Mouse (Mus musculus): ENCODE measurements around the gene Baiap2. TPM values are rescaled to one million over a fixed set of nuclear protein-coding genes. Genes with fewer than 3 reads are reported as not detected.

The Baiap2 gene
- total RNA-seq (2021), result 20.8 TPM in 2 replicates
- long read RNA-seq, experiment 1, full-length matches to known transcripts, result 27 of 36 reads
- long read RNA-seq, experiment 1, partial matches to known transcripts, result 2 of 36 reads
- long read RNA-seq, experiment 1, other reads (novel, unspliced or antisense), result 7 of 36 reads
- long read RNA-seq, experiment 2, full-length matches to known transcripts, result 28 of 34 reads
- long read RNA-seq, experiment 2, partial matches to known transcripts, result 1 of 34 reads
- long read RNA-seq, experiment 2, other reads (novel, unspliced or antisense), result 5 of 34 reads

GRCm38 (mm10) chr11:119942727-119943427 is at the start of gene Baiap2:
TSS of gene Baiap2 (plus strand) at chr11:119942763.
- peak; percentile 100 for DNase-seq

- no peak for DNase-seq
Observed at GRCm38 (mm10) chr11:119893667-119894236, 48.8 kb upstream of the Baiap2 start.

GRCm38 (mm10) chr11:119894634-119895033 is 47.9 kb upstream of the Baiap2 start:
- DNase-seq, result no peak

DNA sequence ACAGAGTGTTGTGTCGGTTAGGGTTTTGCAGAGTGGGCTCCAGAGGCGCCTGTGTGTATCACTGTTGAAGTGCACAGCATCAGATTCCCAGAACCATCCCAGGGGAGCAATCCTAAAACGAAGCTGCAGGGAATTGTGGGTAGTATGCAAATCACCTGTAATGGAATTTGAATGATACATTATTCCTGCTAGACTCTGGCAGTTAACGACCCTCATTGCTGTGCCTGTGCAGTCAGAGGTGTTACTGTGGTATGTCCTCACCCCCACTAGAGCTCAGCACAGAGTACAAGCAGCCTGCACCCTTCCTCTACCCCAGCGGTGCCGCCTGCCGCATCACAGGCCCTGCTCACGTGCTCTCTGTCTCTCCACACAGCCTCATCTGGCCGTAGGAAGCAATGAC is 45.5 kb upstream of the Baiap2 start:
- DNase-seq, result no peak

GRCm38 (mm10) chr11:119898976-119899375 is 43.6 kb upstream of the Baiap2 start:
- DNase-seq, result peak; percentile 57

GRCm38 (mm10) chr11:119901174-119901573 is 41.4 kb upstream of the Baiap2 start:
- no peak for DNase-seq

DNA sequence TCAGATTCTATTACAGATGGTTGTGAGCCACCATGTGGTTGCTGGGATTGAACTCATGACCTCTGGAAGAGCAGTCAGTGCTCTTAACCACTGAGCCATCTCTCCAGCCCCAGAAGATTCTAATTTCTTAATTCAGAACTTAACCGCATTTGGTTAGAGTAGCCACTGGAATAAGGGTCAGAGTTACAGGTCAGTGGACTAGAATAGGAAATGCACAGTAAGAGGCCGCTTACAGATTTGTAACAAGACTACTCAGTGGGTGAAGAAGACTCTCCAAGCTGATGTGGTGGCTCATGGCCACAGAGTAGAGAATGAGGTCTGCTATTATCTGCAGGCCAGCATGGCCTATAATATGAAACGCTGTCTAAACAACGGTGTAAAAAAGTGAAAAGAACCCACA is 39.7 kb upstream of the Baiap2 start:
- no peak for DNase-seq

GRCm38 (mm10) chr11:119904621-119905286 is 37.8 kb upstream of the Baiap2 start:
- DNase-seq, result peak; percentile 75

DNA sequence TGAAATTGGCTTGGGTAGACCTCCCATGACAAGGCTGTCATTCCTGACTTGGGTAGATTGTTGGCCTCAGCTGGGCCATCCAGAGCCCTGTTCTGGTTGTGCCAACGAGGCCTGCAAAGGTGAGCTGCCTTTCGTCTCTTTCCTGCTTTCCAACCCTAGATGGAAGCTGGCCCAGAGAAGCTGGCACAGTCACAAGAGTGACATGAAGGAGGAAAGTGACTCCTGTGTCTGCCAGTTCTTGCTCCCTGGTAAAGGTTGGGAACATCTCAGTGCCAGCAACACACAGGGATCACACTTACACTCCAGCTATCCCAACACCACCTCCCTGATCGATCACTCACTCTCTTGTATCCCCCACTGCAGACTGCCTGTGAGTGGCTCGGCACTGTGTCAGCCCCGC is 36.8 kb upstream of the Baiap2 start:
- no peak for DNase-seq

DNA sequence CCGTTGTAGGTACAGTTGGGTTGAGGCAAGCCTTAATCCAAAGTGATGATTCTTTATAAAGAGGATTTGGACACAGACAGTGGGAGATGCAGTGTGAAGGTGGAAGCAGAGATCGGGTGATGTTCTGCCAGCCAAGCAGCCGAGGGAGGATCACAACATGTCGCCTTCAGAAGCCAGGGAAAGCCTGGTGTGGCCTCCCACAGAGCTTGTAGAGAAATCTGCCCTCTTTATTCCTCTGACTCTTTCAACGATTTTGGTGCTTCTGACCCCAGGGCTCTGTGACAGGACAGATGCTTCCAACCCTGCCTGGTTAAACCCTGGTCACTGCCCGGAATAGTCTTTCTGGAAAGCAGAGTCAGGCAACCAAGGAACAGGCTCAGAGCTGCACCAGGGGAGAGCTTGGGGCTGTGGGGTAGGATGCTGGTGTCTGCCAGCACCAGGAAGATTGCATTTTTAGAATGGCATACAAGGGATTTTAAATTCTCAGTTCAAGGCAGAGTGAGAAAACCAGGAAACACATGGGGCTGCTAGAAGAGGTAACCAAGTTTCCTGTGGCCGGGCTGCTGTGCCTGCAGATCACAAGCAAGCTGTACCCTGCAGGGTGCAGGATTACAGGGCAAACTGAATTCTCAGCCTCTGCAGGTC is 35.4 kb upstream of the Baiap2 start:
- DNase-seq, result no peak

- no peak for DNase-seq
Observed at GRCm38 (mm10) chr11:119907711-119908110, 34.9 kb upstream of the Baiap2 start.

DNA sequence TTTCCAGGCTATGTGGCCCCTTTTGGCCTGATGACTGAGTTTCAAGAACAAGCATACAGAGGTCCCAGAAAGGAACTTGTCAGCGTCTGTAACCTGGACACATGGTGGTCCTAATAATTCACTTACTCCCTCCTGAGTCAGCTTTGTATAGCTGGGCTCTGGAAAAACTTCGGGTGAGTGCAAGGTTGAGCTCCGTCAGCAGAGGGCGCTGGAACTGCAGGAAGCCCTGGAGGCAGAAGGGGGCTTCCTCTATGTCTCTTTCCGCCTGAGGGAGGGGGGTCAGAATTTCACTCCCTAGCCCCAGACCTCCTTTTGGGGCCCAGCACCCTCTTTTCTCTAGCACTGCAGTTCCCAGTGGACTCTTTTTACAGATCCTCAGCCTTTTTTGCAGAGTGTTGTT is 33.1 kb upstream of the Baiap2 start:
- DNase-seq, result peak; percentile 84

DNA sequence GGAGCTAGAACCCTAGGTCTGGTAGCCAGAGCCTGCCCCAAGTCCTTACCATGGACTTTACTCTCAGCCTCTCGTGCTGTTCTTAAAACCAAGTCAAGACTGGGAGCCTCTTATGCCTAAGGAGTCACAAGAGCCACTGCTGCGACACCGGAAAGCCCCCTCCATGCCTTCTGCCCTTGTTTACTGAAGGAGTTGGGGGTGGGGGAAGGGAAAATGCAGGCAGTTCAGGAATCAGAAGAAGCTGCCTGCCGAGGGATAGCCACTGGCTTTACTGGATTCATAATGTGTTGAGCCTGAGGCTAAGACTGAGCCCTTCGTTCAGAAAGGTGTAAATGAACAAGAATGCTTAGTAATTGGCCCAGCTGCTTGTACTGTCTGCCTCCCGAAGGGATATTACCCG is 29.7 kb upstream of the Baiap2 start:
- DNase-seq, result no peak

- DNase-seq, result peak; percentile 94
Observed at GRCm38 (mm10) chr11:119913291-119913934, 29.1 kb upstream of the Baiap2 start, which contains the start of gene Chmp6. TSS of gene Chmp6 (plus strand) at chr11:119913441.

- no peak for DNase-seq
Observed at GRCm38 (mm10) chr11:119913935-119914314, 28.6 kb upstream of the Baiap2 start.

GRCm38 (mm10) chr11:119914381-119914780 is 28.2 kb upstream of the Baiap2 start:
- no peak for DNase-seq

- no peak for DNase-seq
Observed at GRCm38 (mm10) chr11:119915666-119916065, 26.9 kb upstream of the Baiap2 start.

DNA sequence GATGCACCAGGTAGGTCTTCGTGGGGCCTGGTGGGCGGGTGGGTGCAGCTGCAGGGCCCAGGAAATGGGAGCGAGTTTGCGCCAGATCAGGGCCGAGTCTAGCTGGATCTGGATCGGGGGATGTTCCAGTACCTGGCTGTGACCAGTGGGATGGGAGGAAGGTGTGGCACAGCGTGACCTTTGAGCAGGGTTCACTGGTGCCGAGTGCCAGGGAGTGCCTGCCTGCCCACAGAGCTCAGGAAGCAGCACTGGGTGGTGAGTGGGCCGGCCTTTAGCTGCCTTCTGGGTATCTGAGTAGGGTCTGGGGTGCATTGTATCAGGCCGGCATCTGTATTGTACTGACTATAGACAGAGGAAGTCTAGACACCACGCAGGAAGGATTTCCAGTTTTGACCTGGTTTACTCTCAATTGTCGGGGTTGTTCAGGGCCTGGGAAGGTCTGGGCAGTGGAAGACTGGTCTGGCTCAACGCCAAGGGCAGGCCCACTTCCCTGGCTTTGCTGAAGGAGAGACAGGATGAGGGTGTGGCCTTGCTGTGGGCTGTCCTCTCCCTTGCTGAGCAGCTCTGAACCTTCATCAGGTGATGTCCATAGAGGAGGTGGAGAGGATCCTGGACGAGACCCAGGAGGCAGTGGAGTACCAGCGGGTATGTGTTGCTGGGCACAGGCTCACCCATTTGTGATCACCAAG is 26.3 kb upstream of the Baiap2 start:
- peak; percentile 78 for DNase-seq

DNA sequence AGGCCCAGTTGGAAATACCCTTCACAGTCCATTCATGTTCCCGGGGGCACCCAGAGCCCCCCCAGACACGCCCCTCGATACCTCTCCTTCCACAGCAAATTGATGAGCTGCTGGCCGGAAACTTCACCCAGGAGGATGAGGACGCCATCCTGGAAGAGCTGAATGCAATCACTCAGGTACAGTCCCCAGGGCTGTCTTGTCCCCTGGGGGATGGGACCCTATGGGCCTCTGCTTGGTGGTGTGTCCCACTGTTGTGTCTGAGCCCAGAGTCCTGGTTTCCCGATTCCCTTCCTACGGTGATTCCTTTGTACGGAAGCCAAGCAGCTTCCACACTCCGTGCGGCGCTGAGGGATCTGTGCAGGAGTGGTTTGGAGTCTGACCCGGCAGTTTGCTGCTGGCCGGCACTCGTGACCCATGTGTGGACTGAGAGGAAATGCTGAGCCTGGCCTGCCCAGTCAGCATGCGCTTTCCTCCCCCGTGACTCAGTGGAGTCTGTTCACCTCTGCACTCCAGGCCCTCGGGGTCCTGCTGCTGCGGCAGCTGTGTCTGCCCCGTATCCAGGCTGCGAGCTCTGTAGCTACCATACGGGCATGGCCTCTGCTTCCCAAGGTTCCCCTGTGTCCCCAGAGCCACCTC is 25.6 kb upstream of the Baiap2 start:
- DNase-seq, result no peak

DNA sequence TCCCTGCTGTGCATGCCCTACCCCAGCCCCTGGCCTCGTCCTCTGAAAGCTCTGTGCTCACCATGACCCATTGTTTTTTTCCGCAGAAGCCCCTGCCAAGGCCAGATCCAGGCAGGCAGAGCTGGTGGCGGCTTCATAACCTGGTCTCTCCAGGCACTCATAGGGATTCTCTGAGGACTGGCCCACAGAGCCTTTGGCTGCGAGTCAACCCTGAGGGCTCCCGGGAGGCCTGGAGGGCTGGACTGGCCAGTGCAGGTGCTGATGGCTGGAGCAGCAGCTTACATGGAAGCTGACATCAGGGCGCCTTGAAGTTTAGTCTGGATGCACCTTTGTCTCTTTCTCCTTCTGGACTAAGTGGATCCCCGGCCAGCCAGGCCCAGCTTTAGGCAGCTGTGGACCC is 24.0 kb upstream of the Baiap2 start:
- DNase-seq, result peak; percentile 67

DNA sequence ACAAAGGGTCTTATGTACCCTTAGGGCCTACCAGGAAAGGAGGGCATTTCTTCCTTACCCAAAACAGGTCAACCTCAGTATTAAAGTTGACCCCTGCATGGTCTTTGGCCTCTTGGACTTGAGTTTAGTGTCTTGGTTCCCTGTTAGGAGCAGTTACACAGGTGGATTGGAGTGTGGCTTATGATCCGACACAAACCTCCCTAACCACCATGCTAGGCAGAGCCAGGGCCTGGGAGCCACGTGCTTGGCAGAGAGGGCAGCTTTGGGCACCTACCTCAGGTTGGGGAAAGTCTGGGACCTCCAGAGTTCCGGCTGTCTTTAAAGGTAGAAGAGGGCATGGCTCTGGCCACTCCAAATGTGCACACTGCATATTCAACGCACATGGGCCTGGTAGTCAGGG is 23.1 kb upstream of the Baiap2 start:
- DNase-seq, result no peak
